Mouse (Mus musculus) ES-E14 (cell line): ENCODE results near the gene Rxra.

ENCODE experiments used
- CHD2 ChIP-seq: IDR thresholded peaks from 2 replicates; pipeline ENCODE4 v1.6.1; 2014; ENCODE audit warnings: mild to moderate bottlenecking, low read depth, low read length, inconsistent platforms
- ZC3H11A ChIP-seq: IDR thresholded peaks from 2 replicates; pipeline ENCODE4 v1.6.1; 2012; ENCODE audit warnings: low read depth, mild to moderate bottlenecking, inconsistent platforms, low read length, borderline replicate concordance

DNA sequence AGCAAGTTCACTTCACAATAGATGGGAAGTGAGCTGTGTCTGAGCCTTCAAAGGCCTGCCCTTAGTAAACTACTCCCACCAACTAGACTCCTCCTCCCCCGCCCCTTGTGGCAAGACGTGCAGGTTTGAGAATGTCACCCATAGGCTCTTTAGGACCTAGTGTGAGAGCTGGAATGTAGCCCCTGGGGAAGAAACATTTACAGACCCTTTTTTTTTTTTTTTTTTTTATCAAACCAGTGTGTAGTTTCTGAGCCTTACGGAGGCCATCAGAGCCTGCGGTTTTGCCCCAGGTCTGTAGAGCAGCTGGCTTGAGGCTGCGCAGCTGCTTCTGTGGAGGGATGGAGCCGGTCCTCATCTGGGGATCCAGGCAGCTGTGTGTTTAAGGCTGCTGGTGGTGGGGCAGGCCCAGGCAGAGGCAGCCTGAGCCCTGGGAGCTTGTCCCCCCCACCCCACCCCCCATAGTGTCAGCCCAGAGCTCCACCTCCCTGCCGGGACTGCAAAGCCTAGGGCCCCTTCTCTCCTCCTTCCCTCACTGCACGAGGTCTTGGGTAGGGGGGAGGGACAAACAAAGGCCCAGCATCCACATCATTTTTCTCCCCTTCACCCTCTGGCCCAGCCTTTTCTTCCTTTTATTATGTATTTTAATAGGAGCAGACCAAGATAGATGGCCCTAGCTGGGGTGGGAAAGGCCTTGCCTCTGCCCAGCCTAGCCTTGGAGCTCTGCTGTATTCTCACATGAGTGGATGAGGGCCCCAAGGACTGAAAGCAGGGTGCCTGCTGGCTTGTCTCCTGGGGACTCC is 26.2 kb upstream of the Rxra start:
- no peak for TF ChIP-seq ZC3H11A
- TF ChIP-seq CHD2 = no peak
